Mouse (Mus musculus) liver, embryonic 14.5 days (tissue): ENCODE data around the gene Tmem229b. TPM values are rescaled to one million over a fixed set of nuclear protein-coding genes. Genes with fewer than 3 reads are reported as not detected.
"Not testable (repeated sequence)": the region's sequence is repeated elsewhere in the genome, so short reads cannot be mapped to it uniquely, and the experiment has no call there.

Source experiments
- ATAC-seq: fragments of 200-750 bp; cut with Nextera tagmentation; 2 replicates; pipeline ENCODE4 v1.8.0; 2017; ENCODE audit warnings: moderate number of reproducible peaks, mild to moderate bottlenecking, moderate library complexity; ENCODE audit not compliant: insufficient read depth
- DNase-seq, 3 experiments: peaks; one replicate each; pipeline ENCODE4 v3.0.0-alpha.2; 2012 to 2013; ENCODE audit warnings: low read depth in 3 of 3, low spot score in 3 of 3
- H3K27ac ChIP-seq: fragments of 300-500 bp; sonication (generic); 2 replicates; pipeline ENCODE4 v1.5.1; 2014; ENCODE audit warnings: moderate library complexity, mild to moderate bottlenecking, control low read depth, inconsistent platforms
- H3K27me3 ChIP-seq: fragments of 300-500 bp; sonication (generic); 2 replicates; pipeline ENCODE4 v1.6.1; 2014; ENCODE audit warnings: mild to moderate bottlenecking, low read length, moderate library complexity; ENCODE audit not compliant: control insufficient read depth, insufficient read depth
- H3K36me3 ChIP-seq: fragments of 300-500 bp; sonication (generic); replicated peaks from 2 replicates; pipeline ENCODE4 v1.6.1; 2014; ENCODE audit warnings: low read depth; ENCODE audit not compliant: control insufficient read depth, insufficient read depth
- H3K4me1 ChIP-seq, 2 experiments: fragments of 200-500 bp in 1 of 2; fragments of 300-500 bp in 1 of 2; sonication (generic) in 1 of 2; replicated peaks; 2 replicates each; pipeline ENCODE4 v1.6.1; 2012 to 2014; ENCODE audit warnings: antibody characterized with exemption in 1 of 2, inconsistent platforms in 1 of 2, low read length in 1 of 2; ENCODE audit not compliant: control insufficient read depth in 2 of 2, insufficient read depth in 2 of 2
- H3K4me2 ChIP-seq: fragments of 300-500 bp; sonication (generic); 2 replicates; pipeline ENCODE4 v1.6.1; 2014; ENCODE audit warnings: low read depth, mild to moderate bottlenecking, control low read depth, moderate library complexity
- H3K4me3 ChIP-seq, 2 experiments: fragments of 200-500 bp in 1 of 2; fragments of 300-500 bp in 1 of 2; sonication (generic) in 1 of 2; 2 replicates each; pipeline ENCODE4 v1.5.1; 2012 to 2014; ENCODE audit warnings: low read depth in 2 of 2, low read length in 2 of 2, mild to moderate bottlenecking in 2 of 2, control low read depth in 1 of 2, inconsistent platforms in 1 of 2, moderate library complexity in 1 of 2; ENCODE audit not compliant: insufficient read depth in 1 of 2
- H3K9ac ChIP-seq: fragments of 300-500 bp; sonication (generic); replicated peaks from 2 replicates; pipeline ENCODE4 v1.6.1; 2014; ENCODE audit warnings: mild to moderate bottlenecking, control low read depth, moderate library complexity
- H3K9me3 ChIP-seq: fragments of 300-500 bp; sonication (generic); 2 replicates; pipeline ENCODE4 v1.6.1; 2016; ENCODE audit warnings: low read length, mixed read lengths; ENCODE audit not compliant: control insufficient read depth
- CTCF ChIP-seq: IDR thresholded peaks from 2 replicates; pipeline ENCODE4 v1.5.1; 2016; ENCODE audit warnings: antibody characterized with exemption, low read depth, control low read depth
- EP300 ChIP-seq: IDR thresholded peaks from 2 replicates; pipeline ENCODE4 v1.6.1; 2016; ENCODE audit warnings: antibody characterized with exemption, low read depth
- WGBS: fragments of 180-500 bp; shearing (Covaris S2); extraction: QIAGEN DNeasy Blood & Tissue Kit; methylation state at CpG from one replicate; pipeline ENCODE4 v1.1.7; 2014; ENCODE audit not compliant: insufficient replicate concordance; 5-methylcytosine and 5-hydroxymethylcytosine counted together
- polyA plus RNA-seq, 2 experiments: library from polyadenylated mRNA; depleted of rRNA in 1 of 2; stranded (reverse) in 1 of 2; unstranded in 1 of 2; fragments of >200 nt; fragmentation: Nextera tagmentation in 1 of 2; extraction: Ambion mirVana in 1 of 2; gene quantifications; 2 replicates each; pipeline versions ENCODE4 v1.2.1 to v1.2.3; 2012 to 2014

Gene Tmem229b
- polyA plus RNA-seq, 2 experiments: 2.0 to 2.4 TPM

GRCm38 (mm10) chr12:78975836-78976235, 31.6 kb downstream of the Tmem229b start:
- H3K36me3 ChIP-seq: no peaks in the 10 kb centered on the region
- no peak for DNase-seq
- H3K4me1 ChIP-seq: peaks cover 0 to 9% of the 10 kb centered on the region in 2 experiments; a peak in 2 of 4 replicates
- H3K27ac ChIP-seq: no peak overlapping the region
- no peaks in the 10 kb centered on the region for H3K27me3 ChIP-seq
- no peak overlapping the region for H3K9ac ChIP-seq
- H3K4me2 ChIP-seq: no peak overlapping the region
- no peaks in the 10 kb centered on the region for H3K9me3 ChIP-seq
- no peak for TF ChIP-seq EP300
- TF ChIP-seq CTCF: no peak
- H3K4me3 ChIP-seq: no peak overlapping the region
- 66% methylated on average over 4 of the region's 4 CpGs for WGBS
- no peak for ATAC-seq

DNA sequence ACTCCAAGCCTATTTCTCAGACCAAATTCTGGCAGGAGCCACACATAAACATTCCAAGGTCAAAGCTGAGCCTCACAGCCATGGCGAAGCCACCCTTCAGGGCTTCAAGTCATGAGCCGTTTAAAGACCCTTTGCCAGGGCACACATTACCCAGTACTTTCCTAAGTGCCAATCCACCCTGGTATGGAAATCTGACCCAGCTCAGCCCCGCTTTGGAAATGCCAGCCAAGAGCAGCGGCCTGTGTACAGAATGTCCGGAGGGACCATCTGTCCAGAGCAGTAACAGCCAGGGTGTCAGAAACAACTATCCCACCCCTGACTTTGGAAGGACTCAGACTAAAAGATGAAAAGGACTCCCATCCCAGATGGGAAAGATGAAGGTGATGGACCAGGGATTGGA, 32.7 kb downstream of the Tmem229b start:
- no peaks in the 10 kb centered on the region for H3K27me3 ChIP-seq
- no peak for ATAC-seq
- H3K4me1 ChIP-seq: peaks cover 0 to 5% of the 10 kb centered on the region in 2 experiments; a peak in 1 of 4 replicates
- no peak overlapping the region for H3K4me3 ChIP-seq
- H3K36me3 ChIP-seq: no peaks in the 10 kb centered on the region
- WGBS: 77% methylated on average over 5 of the region's 5 CpGs
- no peak overlapping the region for H3K4me2 ChIP-seq
- H3K9me3 ChIP-seq: no peaks in the 10 kb centered on the region
- no peak overlapping the region for H3K27ac ChIP-seq
- H3K9ac ChIP-seq: no peak overlapping the region
- no peak for DNase-seq
- TF ChIP-seq CTCF (no peak), EP300 (no peak)

GRCm38 (mm10) chr12:78973779-78974178, 33.6 kb downstream of the Tmem229b start:
- 62% methylated on average over 2 of the region's 2 CpGs for WGBS
- Histone ChIP-seq H3K4me2 (no peak overlapping the region), H3K9me3 (no peaks in the 10 kb centered on the region), H3K4me1 (peaks cover 0 to 5% of the 10 kb centered on the region in 2 experiments; a peak in 1 of 4 replicates), H3K9ac (no peak overlapping the region), H3K4me3 (no peak overlapping the region), H3K36me3 (no peaks in the 10 kb centered on the region), H3K27ac (no peak overlapping the region), H3K27me3 (no peaks in the 10 kb centered on the region)
- DNase-seq: no peak
- no peak for TF ChIP-seq EP300
- no peak for TF ChIP-seq CTCF
- no peak for ATAC-seq

DNA sequence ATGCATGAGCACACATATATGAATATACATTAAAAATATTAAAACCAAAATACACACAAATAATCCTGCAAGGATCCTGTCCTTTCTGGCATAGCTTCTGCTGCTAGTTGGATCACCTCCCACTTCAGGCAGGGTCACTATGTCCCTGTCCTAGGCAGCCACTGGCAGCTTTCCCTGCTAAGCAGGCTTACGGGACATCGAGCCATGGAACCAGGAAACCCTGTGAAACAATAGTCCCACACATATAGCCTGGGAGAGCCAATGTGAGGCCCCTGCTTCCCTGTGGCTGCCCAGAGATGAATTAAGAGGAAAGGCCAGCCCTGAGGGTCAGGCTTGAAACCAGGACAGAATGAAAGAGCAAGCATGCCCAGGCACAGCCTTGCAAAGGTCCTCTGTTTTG, 35.8 kb downstream of the Tmem229b start:
- DNase-seq: no peak
- no peak overlapping the region for H3K4me2 ChIP-seq
- no peak for TF ChIP-seq CTCF
- TF ChIP-seq EP300: no peak
- no peak for ATAC-seq
- 79% methylated on average over 2 of the region's 2 CpGs for WGBS
- no peaks in the 10 kb centered on the region for H3K9me3 ChIP-seq
- H3K4me3 ChIP-seq: no peak overlapping the region
- no peak overlapping the region for H3K27ac ChIP-seq
- no peaks in the 10 kb centered on the region for H3K27me3 ChIP-seq
- H3K4me1 ChIP-seq: no peaks in the 10 kb centered on the region
- H3K36me3 ChIP-seq: no peaks in the 10 kb centered on the region
- no peak overlapping the region for H3K9ac ChIP-seq

GRCm38 (mm10) chr12:78970725-78971124, 36.7 kb downstream of the Tmem229b start:
- H3K9me3 ChIP-seq: no peaks in the 10 kb centered on the region
- H3K4me2 ChIP-seq: no peak overlapping the region
- H3K4me3 ChIP-seq: no peak overlapping the region
- no peak overlapping the region for H3K9ac ChIP-seq
- TF ChIP-seq CTCF: no peak
- no peak for TF ChIP-seq EP300
- WGBS: 75% methylated on average over 7 of the region's 7 CpGs
- H3K36me3 ChIP-seq: no peaks in the 10 kb centered on the region
- DNase-seq (no peak), ATAC-seq (no peak)
- H3K27me3 ChIP-seq: no peaks in the 10 kb centered on the region
- H3K27ac ChIP-seq: no peak overlapping the region
- no peaks in the 10 kb centered on the region for H3K4me1 ChIP-seq

DNA sequence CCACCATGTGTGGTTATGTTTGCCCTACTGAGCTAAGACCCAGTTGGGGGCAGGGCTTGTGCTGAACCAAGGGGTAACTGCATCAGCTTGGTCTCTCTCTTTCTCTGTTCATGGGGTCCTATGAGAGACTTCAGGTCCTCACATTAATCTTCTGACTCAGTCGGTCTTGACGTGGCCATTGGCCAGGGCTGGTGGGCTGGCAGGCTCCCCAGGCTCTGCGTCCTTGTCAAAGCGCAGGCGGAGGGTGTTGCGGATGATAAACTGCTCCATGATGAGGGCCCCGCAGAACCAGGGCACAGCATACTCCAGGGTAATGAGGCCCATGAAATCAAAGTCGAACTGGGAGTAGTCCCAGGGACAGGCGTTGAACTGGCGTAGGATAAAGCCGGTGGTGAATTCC, 42.9 kb downstream of the Tmem229b start:
- H3K4me1 ChIP-seq, H3K27ac ChIP-seq, H3K36me3 ChIP-seq, H3K4me2 ChIP-seq, H3K27me3 ChIP-seq, H3K9me3 ChIP-seq, H3K9ac ChIP-seq, ATAC-seq, H3K4me3 ChIP-seq, DNase-seq: not testable (repeated sequence)
- WGBS: 80% methylated on average over 9 of the region's 11 CpGs
